Mouse (Mus musculus) thymus, adult 2 months (tissue): ENCODE data around the gene Pdgfb.

ENCODE experiments used
- CTCF ChIP-seq: fragments of 200-500 bp; IDR thresholded peaks from 2 replicates; pipeline ENCODE4 v1.5.1; 2012; ENCODE audit warnings: mild to moderate bottlenecking, control low read depth, low read length, moderate library complexity, borderline replicate concordance; ENCODE audit not compliant: control insufficient read depth, poor library complexity, insufficient read depth; ENCODE audit errors: extremely low read depth
- POLR2A ChIP-seq: fragments of 200-500 bp; IDR thresholded peaks from 2 replicates; pipeline ENCODE4 v1.6.1; 2012; ENCODE audit warnings: mild to moderate bottlenecking, low read length, control low read depth, moderate library complexity; ENCODE audit not compliant: control insufficient read depth, poor library complexity, insufficient read depth; ENCODE audit errors: extremely low read depth

- TF ChIP-seq CTCF (no peak), POLR2A (no peak)
These were observed 30.6 kb downstream of the Pdgfb start for GRCm38 (mm10) chr15:79984152-79984551.
